Mouse (Mus musculus): ENCODE results near the gene Prpsap1.

- TF ChIP-seq CTCF (IDR thresholded peaks at IDR 0.05; ENCODE audit: borderline replicate concordance, insufficient read depth, low read length) = no peak
- no peak for TF ChIP-seq POLR2A (IDR thresholded peaks at IDR 0.05; ENCODE audit: low read depth, low read length)
Measured at GRCm38 (mm10) chr11:116426852-116427575, 67.0 kb downstream of the Prpsap1 start.

Measured in embryonic fibroblast, embryonic 13.5 days (primary cell).